Mouse (Mus musculus) CH12.LX (cell line): ENCODE data around the gene Olfr95. TPM values are rescaled to one million over a fixed set of nuclear protein-coding genes. Genes with fewer than 3 reads are reported as not detected.

Experiments
- DNase-seq: peaks from one replicate; pipeline ENCODE4 v3.0.0-alpha.2; 2013; ENCODE audit errors: extremely low read depth
- H3K27ac ChIP-seq: 2 replicates; pipeline ENCODE4 v1.5.1; 2012; ENCODE audit warnings: low read depth, mild to moderate bottlenecking, control low read depth, moderate library complexity; ENCODE audit not compliant: insufficient read depth
- H3K27me3 ChIP-seq: replicated peaks from 2 replicates; pipeline ENCODE3; 2012; ENCODE audit warnings: inconsistent platforms
- H3K36me3 ChIP-seq, 2 experiments: replicated peaks in 1 of 2; 2 replicates each; pipeline versions ENCODE3 to v1.6.1; 2012; ENCODE audit warnings: inconsistent platforms in 1 of 2, low read length in 1 of 2, mild to moderate bottlenecking in 1 of 2, mixed read lengths in 1 of 2, moderate library complexity in 1 of 2; ENCODE audit not compliant: control insufficient read depth in 1 of 2, insufficient read depth in 1 of 2
- H3K4me1 ChIP-seq, 2 experiments: 2 replicates each; pipeline ENCODE4 v1.6.1; 2012; ENCODE audit warnings: inconsistent platforms in 1 of 2, moderate library complexity in 1 of 2; ENCODE audit not compliant: insufficient read depth in 2 of 2, control insufficient read depth in 1 of 2
- H3K4me2 ChIP-seq: 2 replicates; pipeline ENCODE4 v1.6.1; 2012; ENCODE audit warnings: low read depth, mild to moderate bottlenecking, control low read depth; ENCODE audit not compliant: poor library complexity, insufficient read depth, severe bottlenecking
- H3K4me3 ChIP-seq, 3 experiments: fragments of 150-350 bp in 1 of 3; sonication (generic) in 1 of 3; replicated peaks in 1 of 3; 2 replicates each; pipeline versions ENCODE3 to v1.5.1; 2011 to 2012; ENCODE audit warnings: low read depth in 2 of 3, low read length in 2 of 3, mild to moderate bottlenecking in 2 of 3, moderate library complexity in 2 of 3, control low read depth in 1 of 3, improper control_type of control experiment in 1 of 3, inconsistent platforms in 1 of 3, mixed read lengths in 1 of 3; ENCODE audit not compliant: poor library complexity in 1 of 3
- H3K79me2 ChIP-seq: replicated peaks from 2 replicates; pipeline ENCODE4 v1.6.1; 2012; ENCODE audit warnings: mild to moderate bottlenecking, moderate library complexity; ENCODE audit not compliant: control insufficient read depth, poor library complexity, insufficient read depth, severe bottlenecking; ENCODE audit errors: extremely low read depth
- H3K9ac ChIP-seq: 2 replicates; pipeline ENCODE4 v1.6.1; 2012; ENCODE audit warnings: low read depth, mild to moderate bottlenecking, control low read depth, moderate library complexity; ENCODE audit not compliant: insufficient read depth
- H3K9me3 ChIP-seq: replicated peaks from 2 replicates; pipeline ENCODE3; 2012; ENCODE audit warnings: low read length, inconsistent platforms, mixed read lengths
- CHD1 ChIP-seq: IDR thresholded peaks from 2 replicates; pipeline ENCODE4 v1.6.1; 2012; ENCODE audit warnings: low read depth, low read length, improper control_type of control experiment, inconsistent platforms
- CHD2 ChIP-seq: IDR thresholded peaks from 2 replicates; pipeline ENCODE4 v1.6.1; 2011; ENCODE audit warnings: low read length, improper control_type of control experiment
- CTCF ChIP-seq, 2 experiments: IDR thresholded peaks in 1 of 2; conservative IDR thresholded peaks in 1 of 2; 2 replicates each; pipeline ENCODE4 v1.5.1; 2011 to 2012; ENCODE audit warnings: low read depth in 2 of 2, low read length in 2 of 2, improper control_type of control experiment in 1 of 2, inconsistent platforms in 1 of 2, mild to moderate bottlenecking in 1 of 2, moderate library complexity in 1 of 2
- E2F4 ChIP-seq: IDR thresholded peaks from 2 replicates; pipeline ENCODE4 v1.6.1; 2011; ENCODE audit warnings: low read depth, low read length, improper control_type of control experiment; ENCODE audit not compliant: insufficient replicate concordance
- ELF1 ChIP-seq: IDR thresholded peaks from 2 replicates; pipeline ENCODE4 v1.6.1; 2014; ENCODE audit warnings: low read depth, mild to moderate bottlenecking, inconsistent platforms, low read length, improper control_type of control experiment
- EP300 ChIP-seq: IDR thresholded peaks from 2 replicates; pipeline ENCODE4 v1.6.1; 2011; ENCODE audit warnings: low read length, improper control_type of control experiment
- ETS1 ChIP-seq: conservative IDR thresholded peaks from 2 replicates; pipeline ENCODE4 v1.6.1; 2012; ENCODE audit warnings: low read depth, mild to moderate bottlenecking, inconsistent platforms, low read length, improper control_type of control experiment, moderate library complexity
- HCFC1 ChIP-seq: IDR thresholded peaks from 2 replicates; pipeline ENCODE4 v1.6.1; 2012; ENCODE audit warnings: low read depth, mild to moderate bottlenecking, inconsistent platforms, low read length, improper control_type of control experiment
- IRF4 ChIP-seq: IDR thresholded peaks from 2 replicates; pipeline ENCODE4 v1.6.1; 2014; ENCODE audit warnings: low read depth, mild to moderate bottlenecking, inconsistent platforms, low read length, improper control_type of control experiment
- JUN ChIP-seq: IDR thresholded peaks from 2 replicates; pipeline ENCODE4 v1.6.1; 2011; ENCODE audit warnings: low read depth, mild to moderate bottlenecking, low read length, improper control_type of control experiment, moderate library complexity; ENCODE audit not compliant: insufficient read depth
- JUND ChIP-seq: conservative IDR thresholded peaks from 2 replicates; pipeline ENCODE4 v1.6.1; 2011; ENCODE audit warnings: low read depth, low read length, improper control_type of control experiment
- MAX ChIP-seq: IDR thresholded peaks from 2 replicates; pipeline ENCODE4 v1.6.1; 2011; ENCODE audit warnings: low read length, improper control_type of control experiment
- MAZ ChIP-seq: IDR thresholded peaks from 2 replicates; pipeline ENCODE4 v1.6.1; 2012; ENCODE audit warnings: low read depth, mild to moderate bottlenecking, inconsistent platforms, low read length, improper control_type of control experiment, moderate library complexity
- MEF2A ChIP-seq: IDR thresholded peaks from 2 replicates; pipeline ENCODE4 v1.6.1; 2014; ENCODE audit warnings: low read depth, mild to moderate bottlenecking, inconsistent platforms, low read length, improper control_type of control experiment, borderline replicate concordance
- MXI1 ChIP-seq: IDR thresholded peaks from 2 replicates; pipeline ENCODE4 v1.6.1; 2011; ENCODE audit warnings: mild to moderate bottlenecking, low read depth, low read length, improper control_type of control experiment
- MYC ChIP-seq: IDR thresholded peaks from 2 replicates; pipeline ENCODE4 v1.6.1; 2011; ENCODE audit warnings: low read depth, mild to moderate bottlenecking, improper control_type of control experiment, low read length
- NELFE ChIP-seq: IDR thresholded peaks from 2 replicates; pipeline ENCODE4 v1.6.1; 2011; ENCODE audit warnings: low read depth, low read length, improper control_type of control experiment
- POLR2A ChIP-seq: IDR thresholded peaks from 2 replicates; pipeline ENCODE4 v1.6.1; 2011; ENCODE audit warnings: low read depth, mild to moderate bottlenecking, improper control_type of control experiment, low read length
- POLR2AphosphoS2 ChIP-seq: IDR thresholded peaks from 2 replicates; pipeline ENCODE4 v1.6.1; 2011; ENCODE audit warnings: low read depth, low read length, improper control_type of control experiment
- RAD21 ChIP-seq: IDR thresholded peaks from 2 replicates; pipeline ENCODE4 v1.6.1; 2011; ENCODE audit warnings: low read depth, mild to moderate bottlenecking, low read length, improper control_type of control experiment, moderate library complexity
- RCOR1 ChIP-seq: conservative IDR thresholded peaks from 2 replicates; pipeline ENCODE4 v1.6.1; 2012; ENCODE audit warnings: low read depth, mild to moderate bottlenecking, inconsistent platforms, low read length, improper control_type of control experiment
- SMC3 ChIP-seq: IDR thresholded peaks from 2 replicates; pipeline ENCODE4 v1.6.1; 2011; ENCODE audit warnings: low read depth, low read length, improper control_type of control experiment
- TBP ChIP-seq: conservative IDR thresholded peaks from 2 replicates; pipeline ENCODE4 v1.6.1; 2011; ENCODE audit warnings: low read depth, low read length, improper control_type of control experiment
- TCF12 ChIP-seq: IDR thresholded peaks from 2 replicates; pipeline ENCODE4 v1.6.1; 2014; ENCODE audit warnings: low read depth, mild to moderate bottlenecking, inconsistent platforms, low read length, improper control_type of control experiment
- UBTF ChIP-seq: IDR thresholded peaks from 2 replicates; pipeline ENCODE4 v1.6.1; 2012; ENCODE audit warnings: low read depth, mild to moderate bottlenecking, inconsistent platforms, low read length, improper control_type of control experiment, moderate library complexity
- USF1 ChIP-seq: IDR thresholded peaks from 2 replicates; pipeline ENCODE4 v1.6.1; 2014; ENCODE audit warnings: low read depth, mild to moderate bottlenecking, inconsistent platforms, low read length, improper control_type of control experiment
- ZC3H11A ChIP-seq: IDR thresholded peaks from 2 replicates; pipeline ENCODE4 v1.6.1; 2012; ENCODE audit warnings: low read depth, mild to moderate bottlenecking, inconsistent platforms, low read length, improper control_type of control experiment
- ZMIZ1 ChIP-seq: IDR thresholded peaks from 2 replicates; pipeline ENCODE4 v1.6.1; 2012; ENCODE audit warnings: low read depth, mild to moderate bottlenecking, inconsistent platforms, low read length, improper control_type of control experiment
- ZNF384 ChIP-seq: IDR thresholded peaks from 2 replicates; pipeline ENCODE4 v1.6.1; 2012; ENCODE audit warnings: low read depth, low read length, improper control_type of control experiment, inconsistent platforms
- dilution Hi-C: fragments of 300-500 bp; cut with MboI; formaldehyde crosslinking; loops from 2 replicates; pipeline ENCODE4 v1.14.3; 2020; ENCODE audit warnings: low sequenced_read_pairs; ENCODE audit not compliant: extremely low pct_unique_long_range_greater_than_20kb, extremely low pct_ligation_motif_present
- in situ Hi-C: fragments of 300-500 bp; cut with MboI; formaldehyde crosslinking; loops from 3 replicates; pipeline ENCODE4 v1.14.3; 2019; ENCODE audit warnings: low sequenced_read_pairs, low pct_ligation_motif_present, low pct_unique_long_range_greater_than_20kb, mixed read lengths
- polyA plus RNA-seq: library from polyadenylated mRNA; unstranded; fragments of >175 nt; gene quantifications from 2 replicates; pipeline ENCODE4 v1.2.1, GENCODE M21; 2012; ENCODE audit warnings: low read depth; ENCODE audit not compliant: insufficient read length
- total RNA-seq, 2 experiments: library from RNA; depleted of rRNA; stranded (reverse); fragments of 300-350 nt in 1 of 2; fragments of >200 nt in 1 of 2; gene quantifications; 2 replicates each; pipeline ENCODE4 v1.2.3; 2012 to 2014

The Olfr95 gene
- total and polyA plus RNA-seq, 3 experiments: not detected

DNA sequence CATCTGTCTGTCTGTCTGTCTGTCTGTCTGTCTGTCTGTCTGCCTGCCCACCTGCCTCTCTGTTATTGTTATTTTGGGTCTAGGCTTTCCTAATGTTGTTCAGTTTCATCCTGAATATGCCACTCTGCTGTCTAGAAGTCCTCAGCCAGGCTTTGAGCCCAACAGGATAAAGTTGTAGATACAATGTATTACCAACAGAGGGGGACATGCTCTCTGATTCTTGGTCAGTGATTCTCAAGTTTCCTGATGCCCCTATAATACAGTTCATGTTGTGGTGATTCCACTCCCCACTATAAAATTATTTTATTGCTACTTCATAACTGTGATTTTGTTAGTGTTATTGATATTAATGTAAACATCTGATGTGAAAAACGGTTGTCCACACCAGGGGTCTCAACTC is 9.0 kb upstream of the Olfr95 start:
- Histone ChIP-seq H3K4me1 (no peaks in the 10 kb centered on the region), H3K9ac (no peak overlapping the region), H3K9me3 (peaks cover 2% of the 10 kb centered on the region), H3K27ac (no peak overlapping the region), H3K4me3 (no peak overlapping the region), H3K27me3 (peaks cover 2% of the 10 kb centered on the region), H3K36me3 (no peaks in the 10 kb centered on the region), H3K4me2 (no peak overlapping the region), H3K79me2 (no peaks in the 10 kb centered on the region)
- DNase-seq: peak; percentile 8
- dilution Hi-C loops (no loop called here), in situ Hi-C loops (no loop called here)
- no peak for TF ChIP-seq POLR2A
- TF ChIP-seq E2F4: no peak
- TF ChIP-seq ETS1: no peak
- TF ChIP-seq MYC: no peak
- no peak for TF ChIP-seq TBP
- TF ChIP-seq USF1: no peak
- no peak for TF ChIP-seq UBTF
- TF ChIP-seq CHD2: no peak
- no peak for TF ChIP-seq EP300
- TF ChIP-seq POLR2AphosphoS2: no peak
- TF ChIP-seq MXI1: no peak
- no peak for TF ChIP-seq MAZ
- no peak for TF ChIP-seq ZC3H11A
- no peak for TF ChIP-seq CHD1
- peak; percentile 50 for TF ChIP-seq SMC3
- TF ChIP-seq RCOR1: no peak
- no peak for TF ChIP-seq TCF12
- TF ChIP-seq CTCF (conservative IDR thresholded peaks at IDR 0.05 in 1 of 2, IDR thresholded peaks at IDR 0.05 in 1 of 2; ENCODE audit: low read depth in 2 of 2, low read length in 2 of 2): peak; percentile 18 to 59; a peak in 2 of 4 replicates
- TF ChIP-seq MAX: no peak
- peak; percentile 53 for TF ChIP-seq RAD21
- no peak for TF ChIP-seq ELF1
- no peak for TF ChIP-seq IRF4

DNA sequence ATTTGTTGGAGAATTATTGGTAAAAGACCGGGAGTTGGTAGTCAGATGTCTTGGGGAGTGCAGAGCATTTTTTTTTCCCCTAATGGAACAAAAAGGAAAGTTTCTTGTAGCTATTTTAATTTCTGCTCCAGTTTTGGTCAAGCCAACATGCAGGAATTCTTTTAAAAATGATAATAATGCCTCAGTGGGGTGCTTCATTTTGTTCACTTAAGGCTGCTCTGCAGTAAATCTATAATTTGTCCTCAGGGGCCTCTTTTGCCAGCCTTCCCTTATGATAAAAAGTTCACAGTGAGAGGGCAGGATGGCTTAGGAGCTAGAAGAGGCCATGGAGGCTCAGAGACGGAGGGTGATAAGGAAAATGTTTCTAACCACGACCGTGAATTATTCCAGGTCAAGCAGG is 6.9 kb upstream of the Olfr95 start, which contains the start of gene Olfr96:
TSS of gene Olfr96 (plus strand) at position 301 of the 400 bp plus-strand sequence.
- TF ChIP-seq ZNF384 (no peak), POLR2AphosphoS2 (no peak), MYC (no peak), ZC3H11A (no peak), MEF2A (no peak), EP300 (no peak), HCFC1 (no peak), USF1 (no peak), JUN (no peak), SMC3 (no peak), UBTF (no peak), ZMIZ1 (no peak), NELFE (no peak), CHD1 (no peak), JUND (no peak)
- H3K9me3 ChIP-seq: peaks cover 2% of the 10 kb centered on the region
- DNase-seq: no peak
- no peak within 1 kb of the TSS for H3K4me3 ChIP-seq
- no peak within 1 kb of the TSS for H3K4me2 ChIP-seq
- no peaks in the 10 kb centered on the region for H3K79me2 ChIP-seq
- in situ Hi-C loops: no loop called here
- dilution Hi-C loops: no loop called here
- no peak within 1 kb of the TSS for H3K9ac ChIP-seq
- H3K36me3 ChIP-seq: no peaks in the 10 kb centered on the region
- H3K4me1 ChIP-seq: no peaks in the 10 kb centered on the region
- H3K27ac ChIP-seq: no peak within 1 kb of the TSS
- H3K27me3 ChIP-seq: peaks cover 3% of the 10 kb centered on the region
